Mouse (Mus musculus) heart, postnatal 0 days (tissue): ENCODE data around the gene Pla2g4f.

Experiments used
- CTCF ChIP-seq: IDR thresholded peaks from 2 replicates; pipeline ENCODE4 v1.5.1; 2016; ENCODE audit warnings: antibody characterized with exemption, control low read depth, low read depth
- EP300 ChIP-seq: IDR thresholded peaks from 2 replicates; pipeline ENCODE4 v1.6.1; 2016; ENCODE audit warnings: antibody characterized with exemption, low read depth

GRCm38 (mm10) chr2:120341741-120342140 lies 27.8 kb upstream of the Pla2g4f start:
- TF ChIP-seq CTCF: no peak
- no peak for TF ChIP-seq EP300
